Mouse (Mus musculus) macrophage (primary cell): ENCODE results near the gene Med13l. TPM values are rescaled to one million over a fixed set of nuclear protein-coding genes. Genes with fewer than 3 reads are reported as not detected.

Source experiments
- H3K27ac ChIP-seq: fragments of 350-480 bp; formaldehyde crosslinking; 2 replicates; pipeline ENCODE4 v1.9.0; 2021
- H3K36me3 ChIP-seq: fragments of 350-480 bp; formaldehyde crosslinking; 2 replicates; pipeline ENCODE4 v1.9.0; 2021; ENCODE audit errors: inconsistent target
- H3K4me3 ChIP-seq: fragments of 350-480 bp; formaldehyde crosslinking; 2 replicates; pipeline ENCODE4 v1.9.0; 2021; ENCODE audit errors: inconsistent target
- H3K79me2 ChIP-seq: fragments of 350-480 bp; formaldehyde crosslinking; 2 replicates; pipeline ENCODE4 v1.9.0; 2021; ENCODE audit errors: inconsistent target
- WGBS: methylation state at CpG from one replicate; pipeline ENCODE4 v1.1.7; 2026; ENCODE audit warnings: inconsistent platforms; ENCODE audit not compliant: missing documents; 5-methylcytosine and 5-hydroxymethylcytosine counted together
- polyA plus RNA-seq: library from polyadenylated mRNA; stranded (reverse); fragments of 250-400 nt; gene quantifications from 3 replicates; pipeline ENCODE4 v1.2.4, GENCODE M21; 2018; ENCODE audit warnings: inconsistent platforms

Gene Med13l
- polyA plus RNA-seq, 1 experiment from 2014 or later: 10.0 TPM

DNA sequence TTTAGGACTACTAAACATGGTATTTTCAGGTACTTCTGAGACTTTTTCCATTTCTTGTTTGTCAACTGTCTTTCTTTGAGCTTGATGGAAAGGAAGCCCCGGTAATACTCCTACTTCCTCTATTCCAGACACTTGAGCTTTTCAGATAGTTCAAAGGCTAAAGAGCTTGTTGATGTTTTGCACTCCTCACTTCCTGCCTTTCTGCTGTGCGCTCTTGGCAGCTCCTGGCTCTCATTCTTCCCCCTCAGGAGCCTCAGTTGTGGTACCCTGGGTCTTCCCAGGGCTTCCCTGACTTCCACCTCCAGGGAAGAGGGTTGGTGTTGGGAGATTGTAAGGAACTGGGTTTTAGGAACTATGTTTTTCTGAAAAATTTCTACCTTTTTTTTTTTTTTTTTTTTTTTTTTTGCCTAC lies 54.1 kb downstream of the Med13l start:
- no peak overlapping the region for H3K4me3 ChIP-seq
- H3K27ac ChIP-seq: peak overlapping the region; percentile 63; the same call in 1 of the 2 replicates
- WGBS: 5% methylated on average over 2 of the region's 2 CpGs
- H3K36me3 ChIP-seq: no peaks in the 10 kb centered on the region
- H3K79me2 ChIP-seq: peaks cover 100% of the 10 kb centered on the region

- 92% methylated on average over 12 of the region's 12 CpGs for WGBS
- H3K4me3 ChIP-seq: no peak overlapping the region
Observed at GRCm38 (mm10) chr5:118618963-118619610, 58.6 kb downstream of the Med13l start.

GRCm38 (mm10) chr5:118619801-118620200 lies 59.3 kb downstream of the Med13l start:
- WGBS: 98% methylated on average over 6 of the region's 7 CpGs
- no peaks in the 10 kb centered on the region for H3K36me3 ChIP-seq
- H3K4me3 ChIP-seq: no peak overlapping the region
- H3K27ac ChIP-seq: no peak overlapping the region
- peaks cover 100% of the 10 kb centered on the region for H3K79me2 ChIP-seq

More at GRCm38 (mm10) chr5:118618963-118619610, 58.6 kb downstream of the Med13l start:
- Histone ChIP-seq H3K79me2 (peaks cover 100% of the 10 kb centered on the region), H3K36me3 (no peaks in the 10 kb centered on the region), H3K27ac (no peak overlapping the region)

DNA sequence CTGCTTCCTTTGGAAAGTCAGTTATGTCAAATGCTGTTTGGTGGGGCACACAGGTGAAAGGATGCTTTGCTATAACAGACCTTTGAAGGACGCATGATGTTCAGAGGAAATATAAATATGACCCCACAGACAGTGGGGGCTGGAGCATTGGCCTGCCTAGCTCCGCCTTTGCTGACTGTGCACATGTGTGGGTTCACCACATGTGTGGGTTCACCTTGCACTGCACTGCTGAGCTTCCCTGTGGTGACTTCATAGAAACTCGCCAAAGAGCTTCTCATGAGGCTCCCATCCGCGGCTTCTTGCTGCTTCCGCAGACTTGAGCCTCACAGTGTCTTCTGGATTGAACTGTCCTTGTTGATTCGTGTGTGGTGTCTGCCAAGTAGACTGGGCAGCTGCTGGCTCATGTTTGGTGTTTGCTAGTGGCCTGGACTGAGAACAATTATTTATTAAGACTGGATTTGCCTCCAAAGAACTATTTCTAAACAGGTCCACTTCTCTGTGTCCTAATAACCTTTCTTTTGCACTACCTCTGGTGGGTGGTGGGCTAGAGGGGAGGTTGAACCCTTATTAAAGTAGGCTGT lies 59.9 kb downstream of the Med13l start:
- no peak overlapping the region for H3K4me3 ChIP-seq
- H3K27ac ChIP-seq: no peak overlapping the region
- H3K36me3 ChIP-seq: no peaks in the 10 kb centered on the region
- WGBS: 94% methylated on average over 7 of the region's 7 CpGs
- H3K79me2 ChIP-seq: peaks cover 100% of the 10 kb centered on the region

DNA sequence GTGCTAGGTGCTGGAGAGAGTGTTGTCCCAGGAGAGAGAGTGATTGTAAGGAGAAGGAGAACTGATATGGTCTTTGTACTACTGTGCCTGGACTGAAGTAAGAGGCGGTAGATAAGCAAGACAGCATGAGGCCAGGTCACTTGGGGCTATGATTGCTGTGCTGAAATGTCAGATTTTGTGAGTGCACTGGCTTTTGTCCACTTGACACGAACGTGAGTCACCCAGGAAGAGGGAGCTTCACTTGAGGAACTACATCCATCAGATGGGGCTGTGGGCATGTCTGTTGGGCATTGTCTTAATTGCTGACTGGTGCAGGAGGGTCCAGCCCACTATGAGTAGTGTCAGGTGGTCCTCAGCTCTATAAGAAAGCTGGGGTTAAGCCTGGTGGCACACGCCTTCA lies 61.4 kb downstream of the Med13l start:
- H3K79me2 ChIP-seq: peaks cover 100% of the 10 kb centered on the region
- no peaks in the 10 kb centered on the region for H3K36me3 ChIP-seq
- H3K27ac ChIP-seq: peak overlapping the region; percentile 25
- WGBS: 41% methylated on average over 4 of the region's 4 CpGs
- H3K4me3 ChIP-seq: no peak overlapping the region

DNA sequence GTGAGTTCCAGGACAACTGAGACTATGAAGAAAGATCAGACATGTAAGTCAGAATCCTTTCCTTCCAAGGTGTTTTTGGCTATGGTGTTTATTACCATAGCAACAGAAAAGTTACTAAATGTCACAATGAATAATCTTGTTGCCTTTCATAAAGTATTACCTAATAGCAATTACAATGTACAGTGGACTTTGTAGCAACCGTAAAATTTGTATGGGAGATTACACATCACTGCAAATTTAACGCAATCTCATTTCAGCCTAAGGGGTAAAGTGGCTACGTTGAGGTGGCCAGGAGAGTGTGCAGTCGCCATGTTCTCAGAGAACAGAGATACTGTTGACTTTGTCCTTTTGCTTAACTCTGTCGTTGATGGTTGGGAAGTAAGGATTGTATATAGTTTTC lies 61.9 kb downstream of the Med13l start:
- Histone ChIP-seq H3K36me3 (no peaks in the 10 kb centered on the region), H3K4me3 (no peak overlapping the region), H3K79me2 (peaks cover 100% of the 10 kb centered on the region), H3K27ac (no peak overlapping the region)
- 83% methylated on average over 5 of the region's 5 CpGs for WGBS

DNA sequence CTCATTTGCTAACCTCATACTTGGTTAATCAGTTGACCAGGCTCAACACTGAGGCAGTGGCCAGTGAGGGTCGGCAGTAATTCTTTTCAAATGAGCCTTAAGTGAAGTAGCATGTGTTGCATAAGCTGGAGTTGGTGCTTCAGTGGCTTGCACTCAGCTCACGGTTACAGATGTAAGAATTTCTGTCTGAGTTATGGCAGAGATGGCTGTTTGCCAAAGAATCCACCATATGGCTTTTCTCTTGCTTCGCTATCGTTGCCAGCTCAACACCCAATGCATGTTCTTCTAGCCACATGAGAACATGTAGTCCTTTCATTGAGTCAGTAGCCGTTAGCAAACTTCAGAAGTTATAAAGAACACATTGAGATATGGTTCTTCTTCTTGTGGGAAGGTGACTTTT lies 63.3 kb downstream of the Med13l start:
- no peaks in the 10 kb centered on the region for H3K36me3 ChIP-seq
- H3K4me3 ChIP-seq: no peak overlapping the region
- no peak overlapping the region for H3K27ac ChIP-seq
- peaks cover 100% of the 10 kb centered on the region for H3K79me2 ChIP-seq
- 91% methylated on average over 5 of the region's 5 CpGs for WGBS

- Histone ChIP-seq H3K4me3 (no peak overlapping the region), H3K36me3 (no peaks in the 10 kb centered on the region), H3K79me2 (peaks cover 100% of the 10 kb centered on the region), H3K27ac (no peak overlapping the region)
- WGBS: 95% methylated on average over 5 of the region's 5 CpGs
Observed at GRCm38 (mm10) chr5:118627630-118628029, 67.2 kb downstream of the Med13l start.

DNA sequence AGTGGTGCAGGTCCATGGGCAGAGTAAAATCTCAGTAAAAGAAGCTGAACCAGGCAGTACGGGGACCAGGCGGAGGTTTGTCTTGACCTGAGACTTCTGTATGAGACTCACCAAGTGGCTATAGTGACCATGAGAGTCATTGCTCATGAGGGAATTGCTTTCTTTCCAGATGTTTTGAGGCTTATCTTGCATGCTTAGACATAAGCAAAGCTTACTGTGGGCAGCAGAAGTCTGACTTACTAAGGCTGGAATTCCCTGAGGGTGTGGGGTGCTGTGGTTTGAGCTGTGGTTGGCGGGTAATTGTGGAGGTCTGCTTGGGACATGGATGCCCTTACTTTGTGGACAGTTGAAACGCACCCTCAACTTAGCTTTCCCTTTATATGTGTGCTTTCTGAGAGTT lies 67.7 kb downstream of the Med13l start:
- Histone ChIP-seq H3K4me3 (no peak overlapping the region), H3K27ac (no peak overlapping the region), H3K79me2 (peaks cover 100% of the 10 kb centered on the region), H3K36me3 (no peaks in the 10 kb centered on the region)
- WGBS: 86% methylated on average over 4 of the region's 4 CpGs

DNA sequence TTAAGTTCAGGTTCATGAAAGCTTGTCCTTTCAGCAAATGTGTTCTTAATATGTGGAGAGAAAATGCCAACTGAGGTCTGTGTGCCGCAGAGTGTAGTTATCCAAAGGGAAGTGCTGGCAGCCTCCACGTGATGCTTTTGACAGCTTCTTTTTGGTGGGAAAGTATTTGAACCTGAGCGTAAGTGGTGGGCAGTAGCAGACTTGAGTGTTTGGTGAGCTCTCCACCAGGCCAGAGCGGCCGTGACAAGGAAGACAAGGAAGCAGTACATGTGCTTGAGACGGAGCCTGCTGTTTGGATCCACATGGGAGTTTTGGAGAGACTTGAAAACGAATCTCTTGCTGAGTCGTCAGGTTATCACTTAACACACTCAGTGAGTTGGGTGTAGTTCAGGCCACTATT lies 71.9 kb downstream of the Med13l start:
- H3K36me3 ChIP-seq: no peaks in the 10 kb centered on the region
- 0 out of 2 replicates have a peak overlapping the region, but pooled peaks have one; percentile 19 for H3K27ac ChIP-seq
- no peak overlapping the region for H3K4me3 ChIP-seq
- WGBS: 87% methylated on average over 7 of the region's 8 CpGs
- peaks cover 97% of the 10 kb centered on the region for H3K79me2 ChIP-seq

DNA sequence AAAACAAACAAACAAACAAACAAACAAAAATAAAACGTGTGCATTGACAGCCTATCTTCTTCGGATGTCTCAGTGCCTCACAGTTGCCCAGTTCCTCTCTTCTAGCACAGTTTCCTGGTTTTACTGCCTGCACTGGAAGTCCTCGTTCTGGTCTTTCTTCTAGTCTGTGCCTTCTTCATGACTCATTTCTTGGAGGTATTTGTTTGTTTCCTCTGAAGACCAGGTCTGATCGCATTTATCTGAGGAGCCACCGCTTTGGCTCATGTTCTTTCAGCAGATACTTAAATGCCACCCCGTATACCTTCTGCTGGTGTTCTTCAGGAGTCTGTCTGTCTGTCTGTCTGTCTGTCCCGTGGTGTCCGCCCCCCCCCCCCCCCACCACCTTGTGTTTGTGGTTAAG lies 72.6 kb downstream of the Med13l start:
- Histone ChIP-seq H3K27ac (peak overlapping the region; percentile 19; the same call in 1 of the 2 replicates), H3K4me3 (no peak overlapping the region), H3K79me2 (peaks cover 97% of the 10 kb centered on the region), H3K36me3 (no peaks in the 10 kb centered on the region)
- WGBS: 12% methylated on average over 7 of the region's 8 CpGs

- no peak overlapping the region for H3K4me3 ChIP-seq
- no peaks in the 10 kb centered on the region for H3K36me3 ChIP-seq
- WGBS: 65% methylated on average over 11 of the region's 11 CpGs
- peak overlapping the region; percentile 75; the same call in 1 of the 2 replicates for H3K27ac ChIP-seq
- H3K79me2 ChIP-seq: peaks cover 97% of the 10 kb centered on the region
Observed at GRCm38 (mm10) chr5:118635476-118636187, 75.2 kb downstream of the Med13l start.

- Histone ChIP-seq H3K79me2 (peaks cover 97% of the 10 kb centered on the region), H3K27ac (peak overlapping the region; percentile 75), H3K36me3 (no peaks in the 10 kb centered on the region), H3K4me3 (no peak overlapping the region)
- 7% methylated on average over 16 of the region's 16 CpGs for WGBS
Observed at GRCm38 (mm10) chr5:118636399-118637369, 76.2 kb downstream of the Med13l start.

DNA sequence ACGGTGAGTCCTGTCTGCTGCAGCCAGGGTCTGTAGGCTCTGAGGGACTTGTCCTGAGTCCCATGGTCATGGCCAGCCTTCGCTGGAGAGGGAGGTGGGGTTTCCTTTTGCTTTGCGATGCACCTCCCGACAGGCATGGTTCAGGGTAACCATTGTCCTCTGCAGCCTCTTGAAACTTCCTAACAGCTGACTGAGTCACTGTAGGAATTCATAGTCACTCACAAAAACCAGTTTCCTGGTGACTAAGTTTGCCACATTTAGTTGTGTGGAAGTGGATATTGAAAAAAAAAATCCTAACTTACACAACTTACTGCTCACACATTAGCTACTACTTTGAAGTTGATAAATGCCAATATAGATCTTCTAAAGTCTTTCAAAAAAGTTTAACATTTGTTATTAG lies 77.5 kb downstream of the Med13l start:
- WGBS: 11% methylated on average over 4 of the region's 4 CpGs
- H3K4me3 ChIP-seq: no peak overlapping the region
- H3K79me2 ChIP-seq: peaks cover 97% of the 10 kb centered on the region
- H3K36me3 ChIP-seq: no peaks in the 10 kb centered on the region
- H3K27ac ChIP-seq: peak overlapping the region; percentile 75
